Mouse (Mus musculus) ES-Bruce4 (cell line): ENCODE data around the gene Cntn5. TPM values are rescaled to one million over a fixed set of nuclear protein-coding genes. Genes with fewer than 3 reads are reported as not detected.

Source experiments
- H3K27ac ChIP-seq: 2 replicates; pipeline ENCODE4 v1.5.1; 2012; ENCODE audit warnings: low read length, inconsistent platforms; ENCODE audit not compliant: insufficient read depth
- H3K27me3 ChIP-seq: 2 replicates; pipeline ENCODE4 v1.6.1; 2012; ENCODE audit warnings: mild to moderate bottlenecking, low read length, inconsistent platforms; ENCODE audit not compliant: control insufficient read depth, poor library complexity, insufficient read depth, severe bottlenecking
- H3K36me3 ChIP-seq: 2 replicates; pipeline ENCODE4 v1.6.1; 2012; ENCODE audit warnings: inconsistent platforms, mild to moderate bottlenecking, low read length, moderate library complexity; ENCODE audit not compliant: control insufficient read depth, poor library complexity, insufficient read depth, severe bottlenecking
- H3K4me1 ChIP-seq: one replicate; pipeline ENCODE4 v1.8.1; 2011; ENCODE audit warnings: low read length; ENCODE audit not compliant: control insufficient read depth, insufficient read depth
- H3K4me3 ChIP-seq: 2 replicates; pipeline ENCODE4 v1.5.1; 2011; ENCODE audit warnings: low read depth, mild to moderate bottlenecking, low read length
- H3K9ac ChIP-seq: 2 replicates; pipeline ENCODE4 v1.6.1; 2012; ENCODE audit warnings: low read depth, mild to moderate bottlenecking, inconsistent platforms; ENCODE audit not compliant: poor library complexity, severe bottlenecking
- H3K9me3 ChIP-seq: replicated peaks from 2 replicates; pipeline ENCODE4 v1.6.1; 2012; ENCODE audit warnings: mild to moderate bottlenecking, low read length, inconsistent platforms; ENCODE audit not compliant: control insufficient read depth, poor library complexity, insufficient read depth, severe bottlenecking
- CTCF ChIP-seq: IDR thresholded peaks from one replicate; pipeline ENCODE4 v1.8.1; 2011; ENCODE audit warnings: low read depth, low read length
- EP300 ChIP-seq: IDR thresholded peaks from 2 replicates; pipeline ENCODE4 v1.6.1; 2011; ENCODE audit warnings: low read depth, low read length; ENCODE audit not compliant: insufficient read depth
- POLR2A ChIP-seq: IDR thresholded peaks from one replicate; pipeline ENCODE4 v1.8.1; 2011; ENCODE audit warnings: low read length; ENCODE audit not compliant: insufficient read depth
- polyA plus RNA-seq: library from polyadenylated mRNA; stranded (reverse); fragments of >200 nt; gene quantifications from 2 replicates; pipeline ENCODE4 v1.2.4, GENCODE M21; 2011; ENCODE audit warnings: low read depth; ENCODE audit not compliant: missing spikeins, insufficient read depth, insufficient read length

The Cntn5 gene
- polyA plus RNA-seq, 1 experiment = not detected

DNA sequence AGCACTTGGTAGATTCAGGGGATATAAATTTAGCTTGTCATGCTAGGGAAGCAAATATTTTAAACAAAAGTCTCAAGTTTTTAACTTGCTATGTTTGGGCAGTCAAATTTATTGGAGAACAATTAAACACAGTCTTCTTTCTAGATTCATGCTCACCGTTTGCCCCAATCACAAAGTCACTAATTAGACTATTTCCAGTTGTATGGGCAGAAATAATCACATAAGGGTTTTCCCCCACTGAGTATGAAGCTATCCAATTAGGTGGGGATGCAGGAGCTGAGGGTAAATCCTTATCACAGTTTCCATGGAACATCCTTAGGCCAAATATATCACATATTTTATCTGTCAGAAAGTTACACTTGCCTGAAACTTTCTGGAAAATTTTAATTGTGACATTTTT, 788.0 kb downstream of the Cntn5 start:
- no peaks in the 10 kb centered on the region for H3K36me3 ChIP-seq
- no peak for TF ChIP-seq CTCF
- no peak for TF ChIP-seq POLR2A
- TF ChIP-seq EP300 = no peak
- H3K27ac ChIP-seq = no peak overlapping the region
- H3K9me3 ChIP-seq = no peaks in the 10 kb centered on the region
- no peaks in the 10 kb centered on the region for H3K4me1 ChIP-seq
- H3K27me3 ChIP-seq = no peaks in the 10 kb centered on the region
- no peak overlapping the region for H3K4me3 ChIP-seq
- H3K9ac ChIP-seq = no peak overlapping the region

- no peaks in the 10 kb centered on the region for H3K36me3 ChIP-seq
- TF ChIP-seq CTCF (no peak), EP300 (no peak), POLR2A (no peak)
- H3K4me3 ChIP-seq = no peak overlapping the region
Observed at GRCm38 (mm10) chr9:10109156-10109555, 795.4 kb downstream of the Cntn5 start.

DNA sequence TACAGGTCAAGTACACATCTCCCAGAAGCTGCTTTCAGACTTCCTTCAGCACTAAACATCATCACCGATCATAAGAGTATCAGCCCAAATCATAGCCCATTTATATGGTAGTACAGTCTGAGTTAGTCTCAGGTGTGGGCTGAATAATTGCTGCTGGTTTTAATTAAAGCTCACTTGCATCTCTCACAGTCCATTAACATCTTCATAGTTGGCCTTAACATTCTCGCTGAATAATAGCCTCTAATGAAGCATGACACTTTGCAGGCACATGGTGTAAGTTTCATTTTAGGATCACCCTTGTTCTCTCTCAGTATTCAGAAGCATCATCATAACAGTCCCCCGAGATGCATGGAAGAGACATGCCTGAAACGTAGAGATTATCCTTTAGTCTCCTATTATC, 796.7 kb downstream of the Cntn5 start:
- no peaks in the 10 kb centered on the region for H3K27me3 ChIP-seq
- TF ChIP-seq EP300 (no peak), CTCF (no peak), POLR2A (no peak)
- H3K27ac ChIP-seq = no peak overlapping the region
- H3K36me3 ChIP-seq = no peaks in the 10 kb centered on the region
- no peaks in the 10 kb centered on the region for H3K4me1 ChIP-seq
- H3K9me3 ChIP-seq = no peaks in the 10 kb centered on the region
- no peak overlapping the region for H3K9ac ChIP-seq
- no peak overlapping the region for H3K4me3 ChIP-seq

More at GRCm38 (mm10) chr9:10109156-10109555, 795.4 kb downstream of the Cntn5 start:
- H3K27ac ChIP-seq = no peak overlapping the region
- no peaks in the 10 kb centered on the region for H3K4me1 ChIP-seq
- no peak overlapping the region for H3K9ac ChIP-seq
- H3K9me3 ChIP-seq = no peaks in the 10 kb centered on the region
- no peaks in the 10 kb centered on the region for H3K27me3 ChIP-seq

DNA sequence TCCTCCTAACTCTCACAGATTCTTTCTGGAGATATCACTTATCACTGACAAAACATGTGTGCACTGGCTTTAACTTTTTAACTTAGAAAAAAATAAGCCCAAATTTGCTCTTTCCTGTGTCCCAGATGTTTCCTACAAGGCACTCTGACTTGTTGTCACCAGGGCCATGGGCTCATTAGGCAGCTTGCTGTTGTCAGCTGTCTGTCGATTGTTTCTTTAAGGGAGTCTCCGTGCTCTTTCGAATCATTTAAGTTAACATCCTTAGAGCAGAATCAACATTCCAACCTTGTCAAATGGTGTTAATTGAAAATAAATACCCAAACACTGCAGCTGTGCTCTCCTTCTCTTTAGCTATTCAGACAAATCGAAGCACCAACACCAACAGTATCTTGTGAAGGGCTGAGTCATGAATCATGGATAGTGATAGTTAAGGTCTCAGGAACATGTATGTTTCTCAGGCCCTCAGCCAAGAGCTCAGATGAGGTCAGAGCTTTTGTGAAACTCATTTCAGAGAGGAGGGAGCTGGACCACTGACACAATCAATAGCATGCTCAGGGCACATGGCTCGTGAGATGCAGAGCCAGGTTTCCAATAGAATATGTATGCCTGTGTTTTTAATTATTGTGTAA, 802.6 kb downstream of the Cntn5 start:
- no peaks in the 10 kb centered on the region for H3K4me1 ChIP-seq

DNA sequence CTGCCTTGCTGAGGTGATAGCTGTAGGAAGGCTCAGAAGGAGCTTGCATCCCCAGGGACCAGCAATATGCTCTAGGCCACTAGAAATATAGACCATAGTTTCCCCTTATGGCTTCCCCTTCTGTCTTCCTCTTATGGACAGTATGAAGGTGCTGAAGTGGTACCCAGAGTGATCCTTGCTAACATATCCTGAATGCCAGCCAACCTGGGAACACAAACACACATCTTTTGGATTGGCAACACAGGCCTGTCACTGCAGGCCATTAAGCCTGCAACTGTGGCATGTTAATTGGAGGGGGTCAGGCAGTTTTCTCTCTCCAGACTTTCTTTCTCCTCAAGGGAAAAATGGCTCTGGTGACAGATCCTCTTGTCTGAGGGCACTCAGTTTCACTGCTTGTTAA, 828.3 kb downstream of the Cntn5 start:
- TF ChIP-seq EP300 (no peak), POLR2A (no peak), CTCF (no peak)
- no peaks in the 10 kb centered on the region for H3K36me3 ChIP-seq
- no peak overlapping the region for H3K27ac ChIP-seq
- no peaks in the 10 kb centered on the region for H3K4me1 ChIP-seq
- H3K27me3 ChIP-seq = no peaks in the 10 kb centered on the region
- no peaks in the 10 kb centered on the region for H3K9me3 ChIP-seq
- H3K4me3 ChIP-seq = no peak overlapping the region
- no peak overlapping the region for H3K9ac ChIP-seq

More for the DNA sequence above, 802.6 kb downstream of the Cntn5 start:
- Histone ChIP-seq H3K27ac (no peak overlapping the region), H3K36me3 (no peaks in the 10 kb centered on the region), H3K4me3 (no peak overlapping the region), H3K9me3 (no peaks in the 10 kb centered on the region), H3K9ac (no peak overlapping the region), H3K27me3 (no peaks in the 10 kb centered on the region)
- TF ChIP-seq POLR2A (no peak), CTCF (no peak), EP300 (no peak)

DNA sequence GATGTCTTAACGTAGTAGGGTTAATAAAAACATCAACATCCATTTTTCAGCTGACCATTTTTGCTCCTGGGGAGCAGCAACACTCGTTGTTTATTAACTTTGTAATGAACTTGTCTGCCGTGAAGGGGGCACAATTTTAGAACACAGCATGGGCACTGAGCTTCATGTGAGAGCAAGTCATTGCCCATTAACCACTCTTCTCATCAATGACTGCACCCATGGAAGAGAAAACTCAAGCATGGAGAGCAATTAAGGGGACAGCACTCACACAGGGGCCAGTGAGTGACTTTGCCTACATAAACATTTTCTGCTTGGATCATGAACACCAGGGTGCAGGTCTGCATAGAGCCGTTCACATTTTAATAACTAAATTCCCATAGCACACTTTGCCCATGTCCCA, 831.2 kb downstream of the Cntn5 start:
- Histone ChIP-seq H3K27me3 (no peaks in the 10 kb centered on the region), H3K27ac (no peak overlapping the region), H3K9ac (no peak overlapping the region), H3K36me3 (no peaks in the 10 kb centered on the region), H3K9me3 (no peaks in the 10 kb centered on the region), H3K4me1 (no peaks in the 10 kb centered on the region), H3K4me3 (no peak overlapping the region)
- TF ChIP-seq CTCF (no peak), POLR2A (no peak), EP300 (no peak)
